Mouse (Mus musculus) olfactory bulb, adult 2 months (tissue): ENCODE measurements around the gene Ptprg.

Source experiments
- CTCF ChIP-seq: fragments of 200-500 bp; IDR thresholded peaks from 2 replicates; pipeline ENCODE4 v1.5.1; 2012; ENCODE audit warnings: low read depth, mild to moderate bottlenecking, low read length, moderate library complexity; ENCODE audit not compliant: insufficient read depth
- POLR2A ChIP-seq: fragments of 200-500 bp; IDR thresholded peaks from 2 replicates; pipeline ENCODE4 v1.6.1; 2012; ENCODE audit warnings: mild to moderate bottlenecking, low read depth, low read length, moderate library complexity; ENCODE audit not compliant: insufficient read depth

- TF ChIP-seq POLR2A (no peak), CTCF (no peak)
Observed at GRCm38 (mm10) chr14:12145919-12146318, 592.6 kb downstream of the Ptprg start.
